Mouse (Mus musculus): ENCODE results near the gene Arl8b. TPM values are rescaled to one million over a fixed set of nuclear protein-coding genes. Genes with fewer than 3 reads are reported as not detected.
"Not testable (repeated sequence)": the region's sequence is repeated elsewhere in the genome, so short reads cannot be mapped to it uniquely, and the experiment has no call there.

Arl8b gene
- total RNA-seq, 2 experiments from 2014 or later: 115 to 126 TPM

- peak; percentile 35 to 59 for DNase-seq
Observed at GRCm38 (mm10) chr6:108835765-108836691, 53.1 kb downstream of the Arl8b start.

GRCm38 (mm10) chr6:108837081-108837480 is 54.2 kb downstream of the Arl8b start:
- peak in 1 of 2 experiments; percentile 32 for DNase-seq

- no peak for DNase-seq
Observed at GRCm38 (mm10) chr6:108837958-108838357, 55.1 kb downstream of the Arl8b start.

GRCm38 (mm10) chr6:108839432-108839831 is 56.5 kb downstream of the Arl8b start:
- no peak for DNase-seq

GRCm38 (mm10) chr6:108840861-108841640 is 58.2 kb downstream of the Arl8b start:
- no peak for DNase-seq

- peak; percentile 40 to 66 for DNase-seq
Observed at GRCm38 (mm10) chr6:108843664-108844063, 60.8 kb downstream of the Arl8b start.

- no peak for DNase-seq
Observed at GRCm38 (mm10) chr6:108844093-108844492, 61.2 kb downstream of the Arl8b start.

GRCm38 (mm10) chr6:108844771-108845170 is 61.9 kb downstream of the Arl8b start:
- DNase-seq: no peak

GRCm38 (mm10) chr6:108852088-108852670 is 69.3 kb downstream of the Arl8b start:
- DNase-seq: no peak

GRCm38 (mm10) chr6:108852986-108853385 is 70.1 kb downstream of the Arl8b start:
- no peak for DNase-seq

GRCm38 (mm10) chr6:108858583-108858982 is 75.7 kb downstream of the Arl8b start:
- DNase-seq: no peak

GRCm38 (mm10) chr6:108861226-108861625 is 78.3 kb downstream of the Arl8b start:
- no peak for DNase-seq

- DNase-seq: peak; percentile 23 to 49
Observed at GRCm38 (mm10) chr6:108862548-108862947, 79.6 kb downstream of the Arl8b start.

- DNase-seq: no peak
Observed at GRCm38 (mm10) chr6:108866317-108866716, 83.4 kb downstream of the Arl8b start.

- not testable (repeated sequence) for DNase-seq
Observed at GRCm38 (mm10) chr6:108869031-108869430, 86.1 kb downstream of the Arl8b start.

GRCm38 (mm10) chr6:108870421-108870820 is 87.5 kb downstream of the Arl8b start:
- DNase-seq: no peak

- DNase-seq: no peak
Observed at GRCm38 (mm10) chr6:108871251-108871650, 88.4 kb downstream of the Arl8b start.

Other genes with a start within 250 kb of the Arl8b start
- gene Bhlhe40, start 122.5 kb upstream of the Arl8b start, total RNA-seq (2021): 100 to 1,000 TPM; 116 to 118 TPM
- 10 to 100 TPM; 43.8 to 68.9 TPM for gene Edem1, start 45.5 kb downstream of the Arl8b start, total RNA-seq (2021)